Comparison of ENCODE assay signal across 22 mouse cellular contexts in genomic region chr8:121885001-121885400, GRCm38 (mm10). TPM values are rescaled to one million over a fixed set of nuclear protein-coding genes. Genes with fewer than 3 reads are reported as not detected.
"Had no signal": no experiment of that assay in that cellular context is flagged by ENCODE, and none has a peak within 500 bp of the region (broad histone marks: within the 10 kb centered on the region; RNA-seq: fewer than 3 reads in every experiment).

No protein-coding gene starts in this region.

- H3K4me2 ChIP-seq: lung, embryonic 14.5 days; midbrain, embryonic 12.5 days; neural tube, embryonic 13.5 days; neural tube, embryonic 15.5 days had no signal

- H3K4me1 ChIP-seq: midbrain, embryonic 10.5 days; midbrain, embryonic 12.5 days; neural tube, embryonic 13.5 days; neural tube, embryonic 15.5 days had no signal

- H3K9me3 ChIP-seq: midbrain, embryonic 10.5 days; midbrain, embryonic 12.5 days; neural tube, embryonic 13.5 days; neural tube, embryonic 15.5 days had no signal

- DNase-seq: lung, embryonic 14.5 days; lung, postnatal 10 days; lung, postnatal 4 days; midbrain, embryonic 14.5 days; retina, postnatal 1 day; right cerebral cortex, adult 18-20 months; right cerebral cortex, postnatal 25 days; right cerebral cortex, postnatal 4 days; spleen, adult 18-20 months; thymus, adult 18-20 months; thymus, postnatal 14 days; thymus, postnatal 36 days had no signal

- H3K27me3 ChIP-seq: midbrain, embryonic 12.5 days; neural tube, embryonic 13.5 days; neural tube, embryonic 15.5 days had no signal

- H3K27ac ChIP-seq: midbrain, embryonic 10.5 days; midbrain, embryonic 12.5 days; neural tube, embryonic 13.5 days; neural tube, embryonic 15.5 days had no signal

- H3K9ac ChIP-seq: lung, embryonic 14.5 days; midbrain, embryonic 12.5 days; neural tube, embryonic 13.5 days; neural tube, embryonic 15.5 days had no signal

- H3K4me3 ChIP-seq: midbrain, embryonic 10.5 days; midbrain, embryonic 12.5 days; myocyte; neural tube, embryonic 13.5 days; neural tube, embryonic 15.5 days had no signal

RNA-seq across cellular contexts. Expression of gene Car5a, which starts 59.7 kb away (rescaled TPM):
- total RNA-seq: megakaryocyte, adult 5-6 weeks; megakaryocyte-erythroid progenitor cell, adult 5-6 weeks had no signal
- polyA plus RNA-seq: lung, embryonic 14.5 days; lung, embryonic 16.5 days; midbrain, embryonic 14.5 days; myocyte; neural tube, embryonic 11.5 days; stomach, embryonic 14.5 days had no signal
